Mouse (Mus musculus) lung, embryonic 14.5 days (tissue): ENCODE data around the gene Serinc2. TPM values are rescaled to one million over a fixed set of nuclear protein-coding genes. Genes with fewer than 3 reads are reported as not detected.

ENCODE experiments used
- ATAC-seq: fragments of 200-750 bp; cut with Nextera tagmentation; 2 replicates; pipeline ENCODE4 v1.8.0; 2017; ENCODE audit warnings: mild to moderate bottlenecking, moderate TSS enrichment, moderate library complexity; ENCODE audit not compliant: insufficient read depth
- DNase-seq: peaks from one replicate; pipeline ENCODE4 v3.0.0-alpha.2; 2015
- H3K27ac ChIP-seq: fragments of 300-500 bp; sonication (generic); 2 replicates; pipeline ENCODE4 v1.5.1; 2014; ENCODE audit warnings: low read depth, mild to moderate bottlenecking, moderate library complexity
- H3K27me3 ChIP-seq: fragments of 300-500 bp; sonication (generic); 2 replicates; pipeline ENCODE4 v1.6.1; 2014; ENCODE audit warnings: low read length, control low read depth; ENCODE audit not compliant: insufficient read depth
- H3K36me3 ChIP-seq: fragments of 300-500 bp; sonication (generic); 2 replicates; pipeline ENCODE4 v1.6.1; 2014; ENCODE audit warnings: control low read depth; ENCODE audit not compliant: insufficient read depth
- H3K4me1 ChIP-seq: fragments of 300-500 bp; sonication (generic); 2 replicates; pipeline ENCODE4 v1.6.1; 2014; ENCODE audit warnings: antibody characterized with exemption, control low read depth; ENCODE audit not compliant: insufficient read depth
- H3K4me2 ChIP-seq: fragments of 300-500 bp; sonication (generic); 2 replicates; pipeline ENCODE4 v1.6.1; 2014; ENCODE audit warnings: mild to moderate bottlenecking
- H3K4me3 ChIP-seq: fragments of 300-500 bp; sonication (generic); 2 replicates; pipeline ENCODE4 v1.5.1; 2014; ENCODE audit warnings: low read depth, low read length
- H3K9ac ChIP-seq: fragments of 300-500 bp; sonication (generic); 2 replicates; pipeline ENCODE4 v1.6.1; 2014
- H3K9me3 ChIP-seq: fragments of 300-500 bp; sonication (generic); 2 replicates; pipeline ENCODE4 v1.6.1; 2016; ENCODE audit warnings: low read depth, low read length, control low read depth
- CTCF ChIP-seq: IDR thresholded peaks from 2 replicates; pipeline ENCODE4 v1.5.1; 2016; ENCODE audit warnings: antibody characterized with exemption, low read depth
- WGBS: fragments of 180-500 bp; shearing (Covaris S2); extraction: QIAGEN DNeasy Blood & Tissue Kit; methylation state at CpG from one replicate; pipeline ENCODE4 v1.1.7; 2014; 5-methylcytosine and 5-hydroxymethylcytosine counted together
- polyA plus RNA-seq: library from polyadenylated mRNA; unstranded; fragments of >200 nt; fragmentation: Nextera tagmentation; extraction: Ambion mirVana; gene quantifications from 2 replicates; pipeline ENCODE4 v1.2.1, GENCODE M21; 2014

Gene Serinc2
- polyA plus RNA-seq, 1 experiment from 2014 or later = 22.2 TPM

GRCm38 (mm10) chr4:130270611-130271347 lies 8.2 kb downstream of the Serinc2 start:
- no peak for DNase-seq
- Histone ChIP-seq H3K9ac (no peak overlapping the region), H3K27me3 (peaks cover 20% of the 10 kb centered on the region), H3K4me3 (no peak overlapping the region), H3K9me3 (no peaks in the 10 kb centered on the region), H3K27ac (no peak overlapping the region), H3K4me2 (no peak overlapping the region), H3K4me1 (no peaks in the 10 kb centered on the region; the same call in 1 of the 2 replicates), H3K36me3 (no peaks in the 10 kb centered on the region)
- no peak for TF ChIP-seq CTCF
- ATAC-seq = no peak
- WGBS = 82% methylated on average over 6 of the region's 6 CpGs

- Histone ChIP-seq H3K27ac (no peak overlapping the region), H3K9me3 (no peaks in the 10 kb centered on the region), H3K9ac (no peak overlapping the region), H3K36me3 (no peaks in the 10 kb centered on the region), H3K4me1 (no peaks in the 10 kb centered on the region; the same call in 1 of the 2 replicates), H3K4me2 (no peak overlapping the region), H3K27me3 (peaks cover 13% of the 10 kb centered on the region), H3K4me3 (no peak overlapping the region)
- WGBS = 56% methylated on average over 8 of the region's 8 CpGs
- DNase-seq = no peak
- no peak for ATAC-seq
- no peak for TF ChIP-seq CTCF
Measured at GRCm38 (mm10) chr4:130270089-130270488, 8.9 kb downstream of the Serinc2 start.

- Histone ChIP-seq H3K36me3 (no peaks in the 10 kb centered on the region), H3K4me3 (no peak overlapping the region), H3K9ac (no peak overlapping the region), H3K9me3 (no peaks in the 10 kb centered on the region), H3K4me1 (no peaks in the 10 kb centered on the region; the same call in 1 of the 2 replicates), H3K4me2 (no peak overlapping the region), H3K27ac (no peak overlapping the region), H3K27me3 (0 out of 2 replicates have a peak, but pooled peaks cover 5% of the 10 kb centered on the region)
- no peak for ATAC-seq
- 80% methylated on average over 10 of the region's 10 CpGs for WGBS
- DNase-seq = no peak
- TF ChIP-seq CTCF = no peak
Measured at GRCm38 (mm10) chr4:130268736-130269135, 10.3 kb downstream of the Serinc2 start.

GRCm38 (mm10) chr4:130267069-130267468 lies 11.9 kb downstream of the Serinc2 start:
- Histone ChIP-seq H3K4me2 (no peak overlapping the region), H3K9me3 (no peaks in the 10 kb centered on the region), H3K36me3 (no peaks in the 10 kb centered on the region), H3K4me3 (no peak overlapping the region), H3K9ac (no peak overlapping the region), H3K27me3 (no peaks in the 10 kb centered on the region), H3K27ac (no peak overlapping the region), H3K4me1 (no peaks in the 10 kb centered on the region; the same call in 1 of the 2 replicates)
- no peak for ATAC-seq
- DNase-seq = no peak
- no peak for TF ChIP-seq CTCF
- WGBS = 68% methylated on average over 7 of the region's 7 CpGs

GRCm38 (mm10) chr4:130266601-130267000 lies 12.4 kb downstream of the Serinc2 start:
- no peaks in the 10 kb centered on the region for H3K27me3 ChIP-seq
- H3K36me3 ChIP-seq = no peaks in the 10 kb centered on the region
- no peak overlapping the region for H3K9ac ChIP-seq
- ATAC-seq = no peak
- 62% methylated on average over 9 of the region's 9 CpGs for WGBS
- DNase-seq = no peak
- no peaks in the 10 kb centered on the region for H3K9me3 ChIP-seq
- peak overlapping the region; percentile 18; the same call in 1 of the 2 replicates for H3K4me2 ChIP-seq
- no peak overlapping the region for H3K4me3 ChIP-seq
- no peak for TF ChIP-seq CTCF
- H3K27ac ChIP-seq = no peak overlapping the region
- no peaks in the 10 kb centered on the region; the same call in 1 of the 2 replicates for H3K4me1 ChIP-seq

GRCm38 (mm10) chr4:130264698-130265349 lies 14.2 kb downstream of the Serinc2 start:
- no peaks in the 10 kb centered on the region for H3K9me3 ChIP-seq
- no peak overlapping the region for H3K4me3 ChIP-seq
- H3K36me3 ChIP-seq = no peaks in the 10 kb centered on the region
- H3K27me3 ChIP-seq = no peaks in the 10 kb centered on the region
- DNase-seq (peak; percentile 79), ATAC-seq (no peak)
- 21% methylated on average over 24 of the region's 24 CpGs for WGBS
- no peak overlapping the region for H3K9ac ChIP-seq
- no peaks in the 10 kb centered on the region; the same call in 1 of the 2 replicates for H3K4me1 ChIP-seq
- H3K4me2 ChIP-seq = no peak overlapping the region
- TF ChIP-seq CTCF = peak; percentile 77
- no peak overlapping the region for H3K27ac ChIP-seq

- no peak for TF ChIP-seq CTCF
- H3K4me3 ChIP-seq = no peak overlapping the region
- H3K27me3 ChIP-seq = no peaks in the 10 kb centered on the region
- H3K27ac ChIP-seq = no peak overlapping the region
- H3K9ac ChIP-seq = no peak overlapping the region
- DNase-seq = no peak
- no peaks in the 10 kb centered on the region for H3K36me3 ChIP-seq
- WGBS = 39% methylated on average over 11 of the region's 11 CpGs
- ATAC-seq = no peak
- H3K9me3 ChIP-seq = no peaks in the 10 kb centered on the region
- H3K4me1 ChIP-seq = no peaks in the 10 kb centered on the region; the same call in 1 of the 2 replicates
- no peak overlapping the region for H3K4me2 ChIP-seq
Measured at GRCm38 (mm10) chr4:130264131-130264530, 14.9 kb downstream of the Serinc2 start.
